Mouse (Mus musculus) G1E-ER4 (cell line): ENCODE data around the gene Klhdc1. TPM values are rescaled to one million over a fixed set of nuclear protein-coding genes. Genes with fewer than 3 reads are reported as not detected.

Source experiments
- GATA1 ChIP-seq: IDR thresholded peaks from one replicate; pipeline ENCODE4 v1.8.0; 2012; ENCODE audit warnings: low read length, inconsistent platforms
- polyA plus RNA-seq: library from polyadenylated mRNA; stranded (reverse); fragments of >175 nt; gene quantifications from 2 replicates; pipeline ENCODE4 v1.2.3, GENCODE M21; 2012

The Klhdc1 gene
- polyA plus RNA-seq, 1 experiment = 10.8 TPM

DNA sequence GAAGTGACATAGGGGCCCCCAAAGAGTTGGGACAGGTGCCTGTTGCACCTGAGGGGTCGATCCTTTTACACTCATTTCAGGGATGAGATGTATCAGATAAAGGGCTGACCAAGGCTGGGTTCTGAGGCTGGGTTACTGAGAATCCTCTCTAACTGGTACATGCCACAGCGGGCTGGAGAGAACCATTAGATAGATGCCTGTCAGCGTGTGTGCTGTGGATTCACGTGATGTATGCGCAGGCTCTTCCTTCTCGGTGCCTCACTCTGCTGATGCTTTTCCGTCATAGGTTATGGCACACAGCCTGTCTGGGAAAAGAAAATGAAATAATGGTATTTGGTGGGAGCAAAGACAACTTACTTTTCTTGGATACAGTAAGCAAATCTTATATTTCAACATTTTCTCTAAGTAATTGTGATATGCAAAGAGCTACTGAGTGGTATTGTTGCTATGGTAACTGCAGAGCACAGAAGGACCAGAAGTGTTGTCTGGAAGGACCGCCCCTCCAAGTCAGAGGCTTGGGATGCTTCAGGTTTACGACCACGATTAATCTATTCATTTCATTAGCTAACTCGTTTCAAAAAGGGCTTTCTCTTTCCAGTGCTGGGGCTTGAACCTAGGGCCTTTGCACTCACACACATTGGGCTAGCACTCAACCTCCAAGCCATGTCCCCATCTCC lies 27.1 kb downstream of the Klhdc1 start:
- TF ChIP-seq GATA1 = no peak

GRCm38 (mm10) chr12:69268956-69269355 lies 28.0 kb downstream of the Klhdc1 start:
- no peak for TF ChIP-seq GATA1

- TF ChIP-seq GATA1 = no peak
These were observed 39.0 kb downstream of the Klhdc1 start for GRCm38 (mm10) chr12:69279931-69280469.

- no peak for TF ChIP-seq GATA1
These were observed 39.9 kb downstream of the Klhdc1 start for GRCm38 (mm10) chr12:69280915-69281314.

DNA sequence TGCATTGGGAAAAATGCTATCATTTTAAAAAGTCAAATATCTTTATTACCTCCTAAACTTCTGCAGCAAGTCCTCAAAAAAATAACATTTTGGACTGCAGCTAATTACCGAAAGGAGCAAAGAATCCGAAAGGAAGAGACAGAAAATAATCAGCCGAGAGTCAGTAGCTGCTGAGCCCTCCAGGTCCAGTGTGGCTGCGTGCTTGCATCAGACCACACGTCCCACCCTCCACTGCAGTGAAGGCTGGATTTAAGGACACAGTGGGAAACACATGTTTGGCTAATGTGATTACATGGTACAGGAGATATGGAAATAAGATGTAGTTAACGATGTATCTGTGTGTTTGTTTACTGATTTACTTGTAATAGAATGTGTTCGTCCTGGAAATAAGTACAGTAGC lies 42.2 kb downstream of the Klhdc1 start:
- no peak for TF ChIP-seq GATA1

- no peak for TF ChIP-seq GATA1
These were observed 46.6 kb downstream of the Klhdc1 start for GRCm38 (mm10) chr12:69287535-69287934.

- no peak for TF ChIP-seq GATA1
These were observed 47.7 kb downstream of the Klhdc1 start for GRCm38 (mm10) chr12:69288699-69289098.

- no peak for TF ChIP-seq GATA1
These were observed 51.4 kb downstream of the Klhdc1 start for GRCm38 (mm10) chr12:69292401-69292800.

GRCm38 (mm10) chr12:69293815-69294214 lies 52.8 kb downstream of the Klhdc1 start:
- TF ChIP-seq GATA1 = no peak

DNA sequence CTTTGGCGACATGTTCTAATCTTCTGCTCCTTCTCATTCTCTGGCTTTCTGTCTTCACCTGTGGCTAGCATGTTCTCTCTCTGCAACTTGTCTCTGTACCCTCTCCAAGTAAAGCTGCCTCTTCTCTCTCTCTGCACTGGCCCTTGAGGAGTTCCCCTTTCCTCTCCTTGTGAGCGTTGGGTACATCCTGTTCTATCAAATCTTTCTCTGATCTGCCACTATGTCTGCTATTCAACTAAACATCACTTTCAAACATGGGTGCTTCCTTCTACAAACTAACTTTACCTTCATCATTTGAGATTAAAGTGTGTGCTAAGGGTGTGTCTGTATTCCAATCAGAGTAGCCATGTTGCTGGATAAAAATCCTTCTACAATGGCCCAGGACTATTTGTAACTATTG lies 54.0 kb downstream of the Klhdc1 start:
- TF ChIP-seq GATA1 = no peak

GRCm38 (mm10) chr12:69295651-69296050 lies 54.7 kb downstream of the Klhdc1 start:
- no peak for TF ChIP-seq GATA1

- no peak for TF ChIP-seq GATA1
These were observed 55.8 kb downstream of the Klhdc1 start, which contains the start of gene Klhdc2 for GRCm38 (mm10) chr12:69296511-69297410. TSS of gene Klhdc2 (plus strand) at chr12:69296681.

- no peak for TF ChIP-seq GATA1
These were observed 56.6 kb downstream of the Klhdc1 start for GRCm38 (mm10) chr12:69297411-69298150.

- TF ChIP-seq GATA1 = no peak
These were observed 57.3 kb downstream of the Klhdc1 start for GRCm38 (mm10) chr12:69298281-69298680.

GRCm38 (mm10) chr12:69299231-69299630 lies 58.3 kb downstream of the Klhdc1 start:
- TF ChIP-seq GATA1 = no peak

- no peak for TF ChIP-seq GATA1
These were observed 58.9 kb downstream of the Klhdc1 start for GRCm38 (mm10) chr12:69299831-69300230.
